Mouse (Mus musculus) Muller cell, postnatal 12 days (primary cell): ENCODE data around the gene Zbtb42.

Experiments
- DNase-seq: peaks from one replicate; pipeline ENCODE4 v3.0.0-alpha.2; 2015; ENCODE audit errors: inconsistent ontology term

Zbtb42 gene

GRCm38 (mm10) chr12:112678555-112679026 is at the start of gene Zbtb42:
Gene Zbtb42 (plus strand): TSS chr12:112678828.
- peak; percentile 84 for DNase-seq

GRCm38 (mm10) chr12:112628928-112629721 is 49.5 kb upstream of the Zbtb42 start:
- DNase-seq, result peak; percentile 72

- no peak for DNase-seq
Measured at GRCm38 (mm10) chr12:112630029-112630428, 48.6 kb upstream of the Zbtb42 start.

- DNase-seq, result no peak
Measured at GRCm38 (mm10) chr12:112630796-112631195, 47.8 kb upstream of the Zbtb42 start.

GRCm38 (mm10) chr12:112631472-112631871 is 47.2 kb upstream of the Zbtb42 start:
- DNase-seq, result no peak

- DNase-seq, result no peak
Measured at GRCm38 (mm10) chr12:112632084-112632777, 46.4 kb upstream of the Zbtb42 start.

- no peak for DNase-seq
Measured at GRCm38 (mm10) chr12:112632907-112633306, 45.7 kb upstream of the Zbtb42 start.

- no peak for DNase-seq
Measured at GRCm38 (mm10) chr12:112633686-112634085, 44.9 kb upstream of the Zbtb42 start.

- no peak for DNase-seq
Measured at GRCm38 (mm10) chr12:112639526-112639925, 39.1 kb upstream of the Zbtb42 start.

GRCm38 (mm10) chr12:112643126-112643525 is 35.5 kb upstream of the Zbtb42 start:
- no peak for DNase-seq

- peak; percentile 99 for DNase-seq
Measured at GRCm38 (mm10) chr12:112644180-112644854, 34.3 kb upstream of the Zbtb42 start, which contains the start of gene Siva1. Gene Siva1 (plus strand): TSS chr12:112644679.

GRCm38 (mm10) chr12:112644855-112645506 is 33.6 kb upstream of the Zbtb42 start:
- DNase-seq, result no peak

- no peak for DNase-seq
Measured at GRCm38 (mm10) chr12:112646139-112646538, 32.5 kb upstream of the Zbtb42 start.

- peak; percentile 63 for DNase-seq
Measured at GRCm38 (mm10) chr12:112648081-112648480, 30.5 kb upstream of the Zbtb42 start.

GRCm38 (mm10) chr12:112651778-112652439 is 26.7 kb upstream of the Zbtb42 start:
- no peak for DNase-seq

- peak; percentile 80 for DNase-seq
Measured at GRCm38 (mm10) chr12:112653157-112653824, 25.3 kb upstream of the Zbtb42 start.

GRCm38 (mm10) chr12:112654076-112654475 is 24.6 kb upstream of the Zbtb42 start:
- no peak for DNase-seq

- DNase-seq, result no peak
Measured at GRCm38 (mm10) chr12:112658619-112659018, 20.0 kb upstream of the Zbtb42 start.

GRCm38 (mm10) chr12:112659109-112659508 is 19.5 kb upstream of the Zbtb42 start:
- DNase-seq, result no peak

- DNase-seq, result no peak
Measured at GRCm38 (mm10) chr12:112660576-112661326, 17.9 kb upstream of the Zbtb42 start.
